Mouse (Mus musculus) lung, postnatal 36 days (tissue): ENCODE results near the gene Galnt5.
A peak's percentile ranks its signal among the peaks of the same experiment; 100 is the strongest.

Experiments used
- DNase-seq: peaks from one replicate; pipeline ENCODE4 v3.0.0; 2022; ENCODE audit warnings: mixed read lengths

Galnt5 gene

DNA sequence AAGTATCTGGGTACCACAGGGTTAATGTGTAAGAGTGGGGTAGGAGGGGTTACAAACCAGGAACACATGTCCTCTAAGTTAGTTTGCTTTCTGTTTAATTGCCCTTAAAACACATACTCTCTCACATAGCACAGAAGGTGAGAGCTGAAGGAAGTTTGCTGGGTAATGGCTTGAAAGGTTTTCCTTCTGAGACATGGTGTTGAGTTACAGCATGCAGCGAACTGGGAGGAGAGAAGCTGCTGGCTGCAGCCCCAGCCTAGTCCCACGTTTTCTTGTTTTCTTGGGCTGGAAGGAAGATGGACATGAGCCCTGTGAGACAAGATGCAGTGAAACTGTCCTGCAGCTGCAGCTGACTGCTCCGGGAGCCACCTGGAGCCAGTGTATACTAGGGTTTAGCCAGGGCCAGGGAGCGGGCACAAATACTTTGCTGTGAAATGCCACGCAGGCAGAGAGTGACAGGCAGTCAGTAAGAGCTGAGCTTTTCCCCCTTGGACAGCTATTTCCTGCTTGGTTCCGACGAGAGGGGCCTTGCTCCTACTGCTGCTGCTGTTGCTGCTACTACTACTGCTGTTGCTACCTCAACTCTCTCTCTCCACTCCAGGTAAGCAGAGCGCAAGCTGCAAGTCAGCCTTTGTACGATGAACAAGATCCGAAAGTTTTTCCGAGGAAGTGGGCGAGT is at the start of gene Galnt5:
Gene Galnt5, plus strand, starts transcription at position 133 of the 679 bp plus-strand sequence.
- DNase-seq = peak; percentile 1

DNA sequence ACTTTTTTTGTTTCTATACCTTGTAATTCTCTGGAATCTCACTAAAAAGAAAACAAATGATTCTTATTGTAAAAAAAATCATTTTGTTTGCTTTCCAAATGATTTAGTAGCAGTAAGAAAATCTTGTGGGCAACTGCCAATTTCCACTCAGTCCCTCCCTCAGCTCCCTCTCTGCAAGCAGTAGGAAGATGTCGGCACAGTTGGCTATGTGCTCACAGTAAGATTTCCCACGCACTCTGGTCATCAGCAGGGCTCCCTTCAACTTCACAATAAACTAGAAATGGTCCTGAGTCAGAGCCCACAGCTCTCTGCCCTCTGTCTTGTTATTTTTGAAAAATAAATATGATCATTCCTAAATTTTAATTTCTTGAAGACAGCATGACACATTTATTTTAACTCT is 46.1 kb upstream of the Galnt5 start:
- no peak for DNase-seq

GRCm38 (mm10) chr2:57960786-57961185 is 36.9 kb upstream of the Galnt5 start:
- no peak for DNase-seq

DNA sequence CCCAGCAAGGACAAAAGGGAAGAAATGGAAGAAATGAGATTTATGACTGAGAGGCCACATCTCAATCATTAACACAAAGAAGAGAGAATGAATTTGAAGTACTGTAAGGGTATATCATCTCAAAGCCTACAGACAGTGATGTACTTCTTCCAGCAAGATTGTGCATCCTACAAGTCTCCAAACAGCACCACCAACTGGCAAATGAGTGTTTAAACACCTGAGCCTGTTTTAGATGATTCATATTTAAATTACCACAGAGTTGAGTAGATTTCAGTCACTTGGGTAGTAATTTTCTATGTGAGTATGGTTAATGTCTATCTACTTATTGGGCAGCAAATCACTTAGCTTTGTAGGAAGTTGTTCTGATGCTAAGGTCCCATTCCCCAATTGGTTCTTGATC is 15.4 kb upstream of the Galnt5 start:
- no peak for DNase-seq

DNA sequence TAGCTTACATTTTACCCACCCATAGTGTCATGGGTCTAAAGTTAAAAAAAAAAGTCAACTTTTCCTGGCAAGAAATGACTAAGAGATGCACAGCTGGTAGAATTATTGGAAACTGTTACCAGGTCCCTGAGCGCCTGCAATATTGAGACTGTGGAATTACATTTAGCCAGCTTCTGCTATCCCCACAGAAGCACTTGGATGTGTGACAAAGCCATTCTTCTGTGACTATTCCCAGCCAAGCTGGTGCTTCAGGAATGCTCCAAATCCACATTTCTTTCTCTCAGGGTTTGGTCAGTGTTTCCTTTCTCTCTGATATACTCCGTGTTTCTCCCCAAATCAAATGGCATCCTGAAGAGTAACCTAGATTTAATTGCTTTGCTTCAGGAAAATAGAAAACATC is 6.6 kb upstream of the Galnt5 start:
- DNase-seq = no peak

DNA sequence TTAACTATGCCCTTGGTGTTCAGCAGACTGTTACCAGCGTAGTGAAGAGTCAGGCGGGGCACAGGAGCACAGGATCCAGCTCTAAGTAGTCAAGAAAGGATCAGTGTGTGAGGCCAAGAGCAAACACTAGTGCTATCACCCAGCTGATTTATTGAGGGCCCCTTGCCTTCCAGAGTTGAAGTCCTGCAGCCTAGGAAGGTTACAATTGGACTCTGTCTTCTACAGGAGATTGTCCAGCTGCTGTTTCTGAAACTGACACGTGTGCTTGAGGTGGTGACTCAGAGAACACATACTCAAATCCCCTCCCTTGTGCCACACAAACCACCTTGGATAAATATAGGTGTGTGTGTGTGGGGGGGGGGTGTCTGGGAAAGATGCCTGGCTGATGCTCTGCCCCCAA is 3.8 kb downstream of the Galnt5 start:
- DNase-seq = peak; percentile 3

DNA sequence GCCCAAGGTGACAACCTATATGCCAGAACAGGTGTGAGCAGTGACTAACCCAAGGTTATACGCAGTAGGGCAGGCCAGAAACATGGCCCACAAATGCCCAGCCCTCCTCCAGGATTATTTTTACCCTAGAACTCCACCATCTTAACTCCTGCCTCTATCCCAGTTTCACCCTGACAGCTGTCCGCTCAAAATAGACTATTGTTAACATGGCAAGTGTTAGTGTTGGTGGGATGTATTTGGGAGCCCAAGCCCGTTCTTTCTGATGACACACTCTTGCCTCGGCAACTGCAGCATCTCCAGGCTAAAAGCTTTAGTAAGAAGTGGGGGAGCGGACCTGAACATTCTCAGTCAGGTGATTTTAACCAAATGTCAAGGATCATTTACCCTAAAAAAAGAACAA is 9.4 kb downstream of the Galnt5 start:
- DNase-seq = no peak

GRCm38 (mm10) chr2:58023556-58023955 is 25.9 kb downstream of the Galnt5 start:
- no peak for DNase-seq

- DNase-seq = peak; percentile 2
These were observed 29.1 kb downstream of the Galnt5 start for GRCm38 (mm10) chr2:58026740-58027139.

DNA sequence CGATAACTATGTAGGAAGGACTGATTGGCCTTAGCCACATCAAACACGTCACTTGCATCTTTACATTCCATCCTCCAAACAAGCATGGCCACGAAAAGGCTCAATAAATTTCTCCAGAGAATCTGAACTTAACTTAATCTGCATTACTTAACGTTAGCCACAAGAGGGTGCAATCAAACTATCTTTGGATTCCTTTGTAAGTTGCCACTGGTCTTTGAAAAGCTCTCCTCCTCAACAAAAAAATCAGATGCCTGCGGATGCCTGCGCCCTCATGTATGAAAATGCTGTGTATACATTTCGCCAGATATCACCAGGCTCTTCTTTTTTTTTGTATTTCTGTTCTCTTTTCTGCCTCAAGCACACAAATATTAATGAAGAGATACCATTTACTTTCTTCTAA is 31.7 kb downstream of the Galnt5 start:
- peak; percentile 7 for DNase-seq

DNA sequence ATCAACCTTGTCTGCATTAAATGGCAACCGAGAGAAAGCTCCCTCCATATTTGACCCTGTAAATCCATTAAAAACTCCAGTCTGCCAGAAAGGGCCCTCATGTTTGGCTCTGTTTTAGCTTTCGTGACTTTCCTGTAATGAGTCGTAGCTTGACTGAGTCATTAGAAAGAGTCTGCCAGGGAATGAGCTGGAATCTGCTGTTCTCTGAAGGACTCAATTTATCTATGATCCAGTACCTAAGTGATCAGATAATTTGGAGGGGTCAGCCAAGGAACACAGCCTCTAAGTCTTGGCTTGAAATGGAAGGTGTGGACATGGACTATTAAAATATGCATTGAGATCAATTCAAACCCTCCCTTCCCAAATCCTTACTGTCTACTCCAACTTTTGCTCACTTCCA is 33.7 kb downstream of the Galnt5 start:
- DNase-seq = no peak

DNA sequence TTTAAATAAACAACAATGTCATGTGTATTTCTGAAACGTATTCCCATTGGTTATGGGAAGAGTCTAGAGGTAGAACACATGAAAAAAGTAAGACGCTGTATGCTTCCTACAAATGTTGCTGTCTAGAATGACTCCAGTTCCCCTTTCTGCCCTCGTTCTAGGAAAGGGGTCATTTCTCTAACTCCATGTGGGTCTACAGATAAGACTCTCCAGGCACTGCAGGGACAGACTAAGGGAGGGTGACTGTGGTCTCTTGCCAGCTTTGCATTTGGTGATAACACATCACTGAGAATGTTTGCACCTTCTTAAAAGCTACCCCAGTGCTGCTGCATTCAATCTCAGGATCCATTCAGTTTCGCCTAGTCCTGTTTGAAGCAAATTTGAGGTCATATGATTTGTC is 38.0 kb downstream of the Galnt5 start:
- DNase-seq = no peak

- no peak for DNase-seq
These were observed 39.2 kb downstream of the Galnt5 start for GRCm38 (mm10) chr2:58036926-58037325.

DNA sequence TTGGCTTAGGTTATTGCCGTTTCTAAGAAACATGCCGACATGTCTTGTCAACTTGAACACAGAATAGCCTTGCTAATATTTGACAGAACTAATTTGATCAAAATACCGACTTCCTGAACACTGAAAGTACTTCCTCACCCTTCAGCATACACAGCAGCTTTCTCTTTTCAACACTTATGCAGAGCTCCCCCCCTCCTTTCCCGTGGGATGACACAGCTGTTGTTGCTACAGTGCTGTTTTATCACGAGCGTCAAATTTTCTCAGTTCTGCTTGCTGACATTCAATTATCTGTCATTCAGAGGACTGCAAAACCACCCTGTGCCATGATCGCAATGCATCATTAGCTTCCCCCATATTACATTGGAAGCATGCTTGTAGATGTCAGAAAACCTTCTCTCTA is 44.2 kb downstream of the Galnt5 start:
- DNase-seq = no peak

DNA sequence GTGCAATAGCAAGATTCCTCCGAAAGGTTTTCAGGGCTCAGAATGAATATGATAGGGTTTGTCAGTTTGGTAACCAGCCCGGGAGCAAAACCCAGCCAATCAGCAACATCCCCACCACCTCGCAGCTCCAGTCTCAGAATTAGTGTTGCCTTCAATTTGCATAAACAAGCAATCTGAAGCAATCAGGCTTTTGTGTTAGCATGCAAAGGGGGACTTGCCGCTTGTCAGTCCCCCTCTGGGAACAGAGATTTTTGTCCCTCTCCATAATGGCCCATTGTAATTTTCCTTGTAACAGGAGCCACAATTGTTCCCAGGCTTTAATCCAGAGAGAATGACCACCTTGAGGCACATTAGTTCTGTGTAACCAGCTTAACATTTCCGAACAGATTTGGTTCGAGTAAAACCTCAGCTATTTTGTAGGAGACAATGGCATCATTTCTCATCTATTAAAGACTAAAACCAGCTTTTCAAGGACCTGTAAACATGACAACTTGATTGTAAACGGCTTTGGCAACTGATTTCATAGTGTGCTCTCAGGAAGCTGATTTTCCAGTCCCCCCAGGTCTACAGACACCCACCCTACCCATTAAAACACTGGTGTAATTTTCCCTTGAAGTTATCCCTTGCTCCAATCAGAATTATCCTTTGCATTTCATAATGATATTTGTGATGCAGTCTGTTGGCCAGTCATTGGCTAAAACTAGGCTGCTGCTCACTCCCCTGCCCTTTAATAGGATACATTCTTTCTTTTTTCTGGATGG is 55.3 kb downstream of the Galnt5 start, which contains the start of gene Ermn:
Gene Ermn, minus strand, starts transcription at position 44 of the 761 bp plus-strand sequence.
- DNase-seq = no peak

- peak; percentile 87 for DNase-seq
These were observed 57.7 kb downstream of the Galnt5 start for GRCm38 (mm10) chr2:58055383-58055782.

DNA sequence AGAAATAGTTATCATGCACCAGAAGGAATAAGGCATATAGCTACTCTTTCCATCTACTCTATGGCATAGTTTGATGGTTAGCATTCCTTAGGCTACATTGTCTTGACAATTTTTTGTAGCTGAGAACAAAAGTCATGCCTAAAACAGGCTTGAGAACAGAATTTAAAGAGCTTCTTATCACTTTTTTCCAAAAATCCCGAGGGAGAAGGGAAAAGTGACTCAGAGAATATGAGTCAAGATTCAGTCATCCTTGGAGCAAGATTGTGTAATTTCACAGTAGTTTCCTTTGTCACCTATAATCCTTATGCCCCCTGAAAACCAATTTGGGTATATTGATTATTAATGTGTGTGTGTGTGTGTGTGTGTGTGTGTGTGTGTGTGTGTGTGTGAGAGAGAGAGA is 82.2 kb downstream of the Galnt5 start:
- DNase-seq = no peak

DNA sequence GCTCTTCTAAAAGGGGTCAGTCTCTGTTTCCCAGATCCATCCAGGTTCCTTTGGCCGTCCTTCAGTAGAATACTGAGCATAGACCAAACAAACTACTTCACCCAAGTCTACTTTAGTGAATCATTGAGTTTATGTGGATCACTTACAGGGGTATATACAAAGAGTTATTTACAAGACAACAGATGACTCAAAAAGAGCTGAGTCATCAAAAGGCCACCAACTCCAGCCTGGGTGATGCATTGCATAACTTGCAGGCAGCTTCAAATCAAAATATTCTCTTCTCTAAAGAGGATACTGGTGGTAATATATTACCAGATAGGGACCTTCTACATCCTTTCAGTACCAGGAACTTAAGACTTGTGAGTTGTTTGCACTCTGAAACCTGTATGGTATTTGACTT is 88.7 kb downstream of the Galnt5 start:
- DNase-seq = no peak

- DNase-seq = no peak
These were observed 97.1 kb downstream of the Galnt5 start for GRCm38 (mm10) chr2:58094818-58095217.
